8 mouse cellular contexts compared by ENCODE assay signal in the genomic region with DNA sequence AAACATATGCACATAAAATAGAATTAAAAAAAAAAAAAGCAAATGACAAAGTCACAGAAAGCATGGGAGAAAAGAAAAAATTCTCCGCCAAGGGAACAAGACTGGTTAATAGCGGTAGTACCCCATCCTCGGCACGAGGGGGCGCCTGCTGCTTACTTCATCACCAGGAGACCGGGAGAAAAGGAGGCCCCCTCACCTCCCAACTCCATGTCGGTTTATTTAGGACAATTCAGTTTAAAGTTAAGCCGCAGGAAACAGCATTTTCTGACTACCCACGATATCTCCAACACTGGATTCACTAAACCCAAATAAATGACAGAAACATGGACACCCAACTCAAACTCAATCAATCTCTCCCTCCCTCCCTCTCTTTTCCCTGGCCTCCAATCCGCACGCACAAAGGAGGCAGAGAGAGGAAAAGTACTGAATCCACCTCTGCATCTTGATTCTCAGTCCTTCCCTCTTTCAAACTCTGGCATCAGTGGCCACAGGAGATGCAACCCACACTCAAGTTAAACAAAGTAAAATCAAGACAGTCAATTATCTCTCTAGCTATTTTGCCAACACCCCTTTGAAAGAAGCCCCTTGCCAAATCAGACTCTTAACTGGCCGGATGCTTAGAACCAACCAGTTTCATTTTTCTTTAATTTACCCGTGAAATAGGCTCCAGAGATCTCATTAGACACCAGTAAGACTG. TPM values are rescaled to one million over a fixed set of nuclear protein-coding genes. Genes with fewer than 3 reads are reported as not detected.
DNase-seq lines count a peak whose midpoint lies in the region; ATAC-seq and TF ChIP-seq lines count a peak whose summit lies in the region.

No protein-coding gene starts in this region.

- H3K4me1 ChIP-seq in hindbrain, postnatal 0 days (ENCODE audit: insufficient read depth, low read length), result peaks cover 12% of the 10 kb centered on the region

- no peaks in the 10 kb centered on the region for H3K9me3 ChIP-seq in hindbrain, postnatal 0 days (ENCODE audit: low read length)

- 1% methylated on average over 13 of the region's 13 CpGs for WGBS in hindbrain, postnatal 0 days

- ATAC-seq in hindbrain, postnatal 0 days, result no peak
- ATAC-seq in megakaryocyte, adult 5-6 weeks (ENCODE audit: poor library complexity, severe bottlenecking), result peak; percentile 25; the same call in 1 of the 2 replicates

- H3K36me3 ChIP-seq in hindbrain, postnatal 0 days (ENCODE audit: insufficient read depth, low read length), result no peaks in the 10 kb centered on the region

- H3K4me3 ChIP-seq in hindbrain, postnatal 0 days (ENCODE audit: low read length), result peak overlapping the region; percentile 58

- H3K9ac ChIP-seq in hindbrain, postnatal 0 days (replicated peaks; ENCODE audit: low read length), result peak overlapping the region; percentile 75

- TF ChIP-seq CTCF in hindbrain, postnatal 0 days (IDR thresholded peaks at IDR 0.05; ENCODE audit: low read depth), result peak; percentile 91

- no peaks in the 10 kb centered on the region for H3K27me3 ChIP-seq in hindbrain, postnatal 0 days (ENCODE audit: insufficient read depth, low read length)

- DNase-seq in Muller cell, postnatal 12 days (ENCODE audit: inconsistent ontology term), result peak; percentile 88
- DNase-seq in cerebellum, postnatal 36 days, result peak; percentile 88 to 90
- DNase-seq in gastrocnemius, adult 18-20 months (ENCODE audit: low spot score), result peak; percentile 87
- DNase-seq in hindbrain, postnatal 0 days (ENCODE audit: low spot score), result peak; percentile 90
- DNase-seq in left cerebral cortex, adult 8-10 months (ENCODE audit: low spot score in 2 of 2), result peak; percentile 69 to 78
- DNase-seq in right cerebral cortex, postnatal 10 days (ENCODE audit: low spot score in 2 of 2), result peak; percentile 91 to 93
- DNase-seq in urinary bladder, postnatal 14 days (ENCODE audit: low spot score), result peak; percentile 87

- peak overlapping the region; percentile 86 for H3K4me2 ChIP-seq in hindbrain, postnatal 0 days (ENCODE audit: low read depth, low read length)

- H3K27ac ChIP-seq in hindbrain, postnatal 0 days, result peak overlapping the region; percentile 94

RNA-seq across cellular contexts. Expression of gene Pigv, which starts 1.1 kb away (rescaled TPM):
- total RNA-seq in gastrocnemius, adult 18-20 months (2021), result 10 to 100 TPM in 1 of 2 experiments, 1 to 10 TPM in 1; 9.7 to 12.2 TPM
- total RNA-seq in hindbrain, postnatal 0 days (2014; rRNA removed), result 11.3 and 13.4 TPM in 2 replicates
- polyA plus RNA-seq in hindbrain, postnatal 0 days (2015; fragmentation: Nextera tagmentation; extraction: Ambion mirVana), result 13.0 and 14.0 TPM in 2 replicates
- 10 to 100 TPM in 2 of 4 experiments, 1 to 10 TPM in 2; 8.4 to 10.9 (median 9.9) TPM for total RNA-seq in left cerebral cortex, adult 8-10 months (2022)
- total RNA-seq in megakaryocyte, adult 5-6 weeks (2015), result 7.5 and 7.8 TPM in 2 replicates
- 7.2 and 7.9 TPM in 2 replicates for total RNA-seq in megakaryocyte, adult 5-6 weeks (2017)

RNA-seq across cellular contexts. Expression of gene Zdhhc18, which starts 21.4 kb away (rescaled TPM):
- total RNA-seq in gastrocnemius, adult 18-20 months (2021), result 10 to 100 TPM; 24.1 to 35.7 TPM
- total RNA-seq in hindbrain, postnatal 0 days (2014; rRNA removed), result 17.4 and 22.6 TPM in 2 replicates
- 8.2 and 10.2 TPM in 2 replicates for polyA plus RNA-seq in hindbrain, postnatal 0 days (2015; fragmentation: Nextera tagmentation; extraction: Ambion mirVana)
- total RNA-seq in left cerebral cortex, adult 8-10 months (2022), result 10 to 100 TPM; 33.8 to 57.7 (median 44.6) TPM
- total RNA-seq in megakaryocyte, adult 5-6 weeks (2015), result 15.0 and 29.5 TPM in 2 replicates
- total RNA-seq in megakaryocyte, adult 5-6 weeks (2017), result 9.3 and 12.2 TPM in 2 replicates
